Mouse (Mus musculus): ENCODE measurements around the gene Tiam1. TPM values are rescaled to one million over a fixed set of nuclear protein-coding genes. Genes with fewer than 3 reads are reported as not detected.

Tiam1 gene
- total RNA-seq, 2 experiments from 2014 or later = 4.4 to 5.3 TPM

- no peak for DNase-seq
Observed at GRCm38 (mm10) chr16:89779705-89780104, 363.9 kb downstream of the Tiam1 start.

- DNase-seq = no peak
Observed at GRCm38 (mm10) chr16:89777450-89777849, 366.1 kb downstream of the Tiam1 start.

- DNase-seq = no peak
Observed at GRCm38 (mm10) chr16:89774553-89774913, 369.0 kb downstream of the Tiam1 start.

GRCm38 (mm10) chr16:89773657-89774552 lies 369.7 kb downstream of the Tiam1 start:
- peak; percentile 60 for DNase-seq

- no peak for DNase-seq
Observed at GRCm38 (mm10) chr16:89765919-89766318, 377.6 kb downstream of the Tiam1 start.

- DNase-seq = no peak
Observed at GRCm38 (mm10) chr16:89765470-89765869, 378.1 kb downstream of the Tiam1 start.

- DNase-seq = no peak
Observed at GRCm38 (mm10) chr16:89763812-89764211, 379.8 kb downstream of the Tiam1 start.

- DNase-seq = no peak
Observed at GRCm38 (mm10) chr16:89762523-89762922, 381.0 kb downstream of the Tiam1 start.

- no peak for DNase-seq
Observed at GRCm38 (mm10) chr16:89762096-89762495, 381.5 kb downstream of the Tiam1 start.

GRCm38 (mm10) chr16:89757384-89757783 lies 386.2 kb downstream of the Tiam1 start:
- no peak for DNase-seq

- DNase-seq = no peak
Observed at GRCm38 (mm10) chr16:89754709-89755108, 388.9 kb downstream of the Tiam1 start.

GRCm38 (mm10) chr16:89747864-89748263 lies 395.7 kb downstream of the Tiam1 start:
- DNase-seq = no peak

GRCm38 (mm10) chr16:89739559-89739958 lies 404.0 kb downstream of the Tiam1 start:
- no peak for DNase-seq

GRCm38 (mm10) chr16:89738963-89739362 lies 404.6 kb downstream of the Tiam1 start:
- no peak for DNase-seq

Other genes starting within 250 kb of the Tiam1 start
- gene Sod1, start 77.0 kb upstream of the Tiam1 start, total RNA-seq (2021) = 100 to 1,000 TPM; 250 to 305 TPM
- 10 to 100 TPM; 16.6 to 18.2 TPM for gene Scaf4, start 140.7 kb upstream of the Tiam1 start, total RNA-seq (2021)
- gene Hunk, start 242.2 kb upstream of the Tiam1 start, total RNA-seq (2021) = under 1 TPM; 0.67 to 0.74 TPM